Mouse (Mus musculus) testis, adult 2 months (tissue): ENCODE results near the gene 9130023H24Rik.

Experiments used
- CTCF ChIP-seq: fragments of 200-500 bp; IDR thresholded peaks from 2 replicates; pipeline ENCODE4 v1.5.1; 2012; ENCODE audit warnings: low read depth, mild to moderate bottlenecking, inconsistent platforms, low read length, moderate library complexity; ENCODE audit not compliant: control insufficient read depth, insufficient read depth, insufficient replicate concordance
- POLR2A ChIP-seq: fragments of 200-500 bp; IDR thresholded peaks from 2 replicates; pipeline ENCODE4 v1.6.1; 2012; ENCODE audit warnings: low read depth, mild to moderate bottlenecking, inconsistent platforms, low read length, moderate library complexity; ENCODE audit not compliant: control insufficient read depth

- TF ChIP-seq CTCF: no peak
- TF ChIP-seq POLR2A: no peak
Measured at GRCm38 (mm10) chr7:128237593-128237926, 271 bp downstream of the 9130023H24Rik start.
